Mouse (Mus musculus) forebrain, embryonic 16.5 days (tissue): Measurements from ENCODE around the gene Gm36245. TPM values are rescaled to one million over a fixed set of nuclear protein-coding genes. Genes with fewer than 3 reads are reported as not detected.
"Not testable (repeated sequence)": the region's sequence is repeated elsewhere in the genome, so short reads cannot be mapped to it uniquely, and the experiment has no call there.

Experiments used
- ATAC-seq: fragments of 200-750 bp; cut with Nextera tagmentation; 2 replicates; pipeline ENCODE4 v1.8.0; 2017; ENCODE audit warnings: mild to moderate bottlenecking, moderate library complexity
- H3K27ac ChIP-seq: fragments of 300-500 bp; sonication (generic); 2 replicates; pipeline ENCODE4 v1.5.1; 2014; ENCODE audit warnings: low read length, control low read depth
- H3K27me3 ChIP-seq: fragments of 300-500 bp; sonication (generic); replicated peaks from 2 replicates; pipeline ENCODE4 v1.6.1; 2014; ENCODE audit warnings: low read length; ENCODE audit not compliant: control insufficient read depth, insufficient read depth
- H3K36me3 ChIP-seq: fragments of 300-500 bp; sonication (generic); 2 replicates; pipeline ENCODE4 v1.6.1; 2014; ENCODE audit not compliant: control insufficient read depth, insufficient read depth
- H3K4me1 ChIP-seq: fragments of 300-500 bp; sonication (generic); replicated peaks from 2 replicates; pipeline ENCODE4 v1.6.1; 2014; ENCODE audit warnings: low read length; ENCODE audit not compliant: control insufficient read depth, insufficient read depth
- H3K4me2 ChIP-seq: fragments of 300-500 bp; sonication (generic); 2 replicates; pipeline ENCODE4 v1.6.1; 2014; ENCODE audit warnings: mild to moderate bottlenecking, low read length, control low read depth
- H3K4me3 ChIP-seq: fragments of 300-500 bp; sonication (generic); replicated peaks from 2 replicates; pipeline ENCODE4 v1.5.1; 2014; ENCODE audit warnings: mild to moderate bottlenecking, low read length, control low read depth
- H3K9ac ChIP-seq: fragments of 300-500 bp; sonication (generic); replicated peaks from 2 replicates; pipeline ENCODE4 v1.6.1; 2014; ENCODE audit warnings: low read depth, low read length, control low read depth
- H3K9me3 ChIP-seq: fragments of 300-500 bp; sonication (generic); 2 replicates; pipeline ENCODE4 v1.6.1; 2016; ENCODE audit warnings: low read length; ENCODE audit not compliant: control insufficient read depth
- WGBS: fragments of 180-500 bp; shearing (Covaris S2); extraction: QIAGEN DNeasy Blood & Tissue Kit; methylation state at CpG from one replicate; pipeline ENCODE4 v1.1.7; 2014; 5-methylcytosine and 5-hydroxymethylcytosine counted together
- polyA plus RNA-seq: library from polyadenylated mRNA; unstranded; fragments of >200 nt; fragmentation: Nextera tagmentation; extraction: Ambion mirVana; gene quantifications from 2 replicates; pipeline ENCODE4 v1.2.1, GENCODE M21; 2015

Gm36245 gene
- polyA plus RNA-seq, 1 experiment from 2014 or later: not detected

- Histone ChIP-seq H3K4me2 (no peak within 1 kb of the TSS), H3K9me3 (no peaks in the 10 kb centered on the region), H3K27me3 (no peaks in the 10 kb centered on the region), H3K4me3 (no peak within 1 kb of the TSS), H3K36me3 (no peaks in the 10 kb centered on the region), H3K27ac (no peak within 1 kb of the TSS), H3K4me1 (no peaks in the 10 kb centered on the region), H3K9ac (no peak within 1 kb of the TSS)
- no peak for ATAC-seq
- WGBS: 67% methylated on average over 5 of the region's 5 CpGs
These were observed 3.1 kb upstream of the Gm36245 start, which contains the start of gene Apol10b for GRCm38 (mm10) chr15:77595961-77596360. Apol10b (minus strand) TSS chr15:77596125.

DNA sequence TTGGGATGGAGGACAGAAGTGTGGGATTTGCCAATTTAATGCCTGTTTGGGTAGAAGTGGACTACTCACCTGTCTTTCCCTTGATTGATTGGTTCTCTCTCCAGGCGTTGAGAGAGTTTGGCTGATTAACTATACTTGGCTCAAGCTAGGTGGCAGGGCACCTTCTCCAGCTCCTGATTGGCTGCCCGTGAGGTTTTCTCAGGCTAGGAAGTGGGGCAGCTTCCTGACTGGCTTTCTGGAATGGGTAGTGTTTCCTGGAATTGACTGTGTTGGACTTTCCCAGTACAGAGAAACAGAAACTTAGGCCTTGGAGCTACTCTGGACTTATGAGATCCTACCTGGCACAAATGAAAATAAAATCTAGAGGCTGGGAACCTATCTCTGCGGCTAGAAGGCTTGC, 629 bp upstream of the Gm36245 start:
- WGBS: 76% methylated on average over 3 of the region's 3 CpGs
- no peak overlapping the region for H3K4me2 ChIP-seq

GRCm38 (mm10) chr15:77606069-77606468, 7.0 kb downstream of the Gm36245 start:
- Histone ChIP-seq H3K27ac (no peak overlapping the region), H3K9me3 (no peaks in the 10 kb centered on the region), H3K9ac (no peak overlapping the region), H3K4me2 (no peak overlapping the region), H3K4me3 (no peak overlapping the region), H3K4me1 (no peaks in the 10 kb centered on the region), H3K36me3 (no peaks in the 10 kb centered on the region), H3K27me3 (no peaks in the 10 kb centered on the region)
- WGBS: over 99% methylated on average over 3 of the region's 3 CpGs
- ATAC-seq: no peak

More for the DNA sequence above, 629 bp upstream of the Gm36245 start:
- no peak for ATAC-seq
- Histone ChIP-seq H3K9ac (no peak overlapping the region), H3K27me3 (no peaks in the 10 kb centered on the region), H3K27ac (no peak overlapping the region), H3K36me3 (no peaks in the 10 kb centered on the region), H3K4me1 (no peaks in the 10 kb centered on the region), H3K4me3 (no peak overlapping the region), H3K9me3 (no peaks in the 10 kb centered on the region)

GRCm38 (mm10) chr15:77624710-77625109, 25.7 kb downstream of the Gm36245 start:
- Histone ChIP-seq H3K27me3 (no peaks in the 10 kb centered on the region), H3K4me2 (no peak overlapping the region), H3K9ac (no peak overlapping the region), H3K4me3 (no peak overlapping the region), H3K9me3 (no peaks in the 10 kb centered on the region), H3K27ac (no peak overlapping the region), H3K4me1 (no peaks in the 10 kb centered on the region), H3K36me3 (no peaks in the 10 kb centered on the region)
- no peak for ATAC-seq
- 94% methylated on average over 1 of the region's 1 CpGs for WGBS

DNA sequence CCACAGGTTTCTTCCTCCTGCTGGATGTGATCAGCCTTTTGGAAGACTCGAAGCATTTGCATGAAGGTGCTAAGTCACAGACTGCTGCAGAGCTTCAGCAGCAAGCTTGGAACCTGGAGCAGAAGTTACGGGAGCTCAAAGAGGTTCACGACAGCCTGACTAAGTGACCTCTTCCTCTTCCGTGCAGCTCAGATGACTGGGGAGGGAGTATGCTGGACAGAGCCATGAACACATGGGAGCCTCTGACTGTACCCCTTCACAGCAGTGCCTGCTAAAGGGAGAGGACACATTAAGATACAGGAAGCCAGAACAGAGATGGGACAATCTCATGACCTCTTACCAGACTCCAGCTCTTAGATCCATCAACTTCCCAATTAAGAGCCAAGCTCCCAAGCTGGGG, 27.4 kb downstream of the Gm36245 start:
- ATAC-seq, H3K9ac ChIP-seq, H3K9me3 ChIP-seq, H3K4me1 ChIP-seq, H3K27me3 ChIP-seq, H3K4me2 ChIP-seq, H3K36me3 ChIP-seq, H3K27ac ChIP-seq, H3K4me3 ChIP-seq: not testable (repeated sequence)
- 91% methylated on average over 4 of the region's 4 CpGs for whole genome bisulfite sequencing

DNA sequence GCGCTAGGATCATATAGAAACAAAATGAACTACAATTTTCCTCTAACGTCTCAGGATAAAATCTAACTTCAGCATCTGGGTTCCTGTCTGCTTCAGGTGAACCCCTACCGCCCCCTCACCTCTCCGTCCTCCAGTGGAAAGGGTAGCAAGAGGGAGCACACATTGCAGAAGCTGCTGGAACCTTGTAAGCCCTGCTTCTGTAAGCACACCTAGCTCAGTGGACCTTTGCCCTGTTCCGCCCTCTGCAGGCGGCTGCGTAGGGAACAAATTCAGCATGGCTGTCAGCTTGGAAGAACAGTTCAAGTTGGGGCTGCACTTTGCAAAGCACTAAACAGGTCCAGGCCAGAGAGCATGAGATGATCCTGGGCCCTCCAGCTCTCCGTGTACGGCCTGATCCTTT, 29.6 kb downstream of the Gm36245 start:
- not testable (repeated sequence) for H3K36me3 ChIP-seq, H3K27me3 ChIP-seq, H3K4me2 ChIP-seq, H3K4me3 ChIP-seq, ATAC-seq, H3K9me3 ChIP-seq, H3K4me1 ChIP-seq, H3K27ac ChIP-seq, H3K9ac ChIP-seq
- 61% methylated on average over 9 of the region's 9 CpGs for WGBS

GRCm38 (mm10) chr15:77629822-77630221, 30.8 kb downstream of the Gm36245 start:
- not testable (repeated sequence) for H3K4me2 ChIP-seq, H3K9me3 ChIP-seq, H3K27me3 ChIP-seq, ATAC-seq, H3K27ac ChIP-seq, H3K9ac ChIP-seq, H3K36me3 ChIP-seq, H3K4me3 ChIP-seq, H3K4me1 ChIP-seq
- 80% methylated on average over 3 of the region's 3 CpGs for WGBS

DNA sequence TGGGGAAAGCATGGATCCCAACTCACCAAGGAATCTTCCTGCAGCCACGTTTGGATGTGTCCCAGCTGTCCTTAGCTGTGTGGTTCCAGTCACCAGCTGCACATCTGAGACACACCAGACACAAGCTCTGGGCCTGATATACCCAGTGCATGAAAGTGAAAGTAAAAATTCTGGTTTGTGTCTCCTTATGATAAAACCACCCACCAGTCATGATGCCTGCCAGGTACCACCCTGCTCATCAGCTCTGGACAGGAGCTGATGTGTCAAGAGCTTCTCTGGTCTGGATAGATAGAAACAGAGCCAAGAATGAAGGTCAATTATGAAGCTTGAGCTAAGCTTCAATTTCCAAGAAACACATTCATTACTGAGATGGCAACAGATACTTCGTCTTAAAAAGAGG, 44.1 kb downstream of the Gm36245 start, which contains the start of gene Apol11b:
Gene Apol11b (minus strand): TSS at position 111 of the 400 bp plus-strand sequence.
- not testable (repeated sequence) for H3K27ac ChIP-seq, H3K27me3 ChIP-seq, H3K36me3 ChIP-seq, H3K9ac ChIP-seq, H3K9me3 ChIP-seq, H3K4me1 ChIP-seq, H3K4me3 ChIP-seq, ATAC-seq, H3K4me2 ChIP-seq
- WGBS: 87% methylated on average over 2 of the region's 2 CpGs

GRCm38 (mm10) chr15:77651143-77651542, 52.1 kb downstream of the Gm36245 start:
- H3K4me1 ChIP-seq, H3K4me3 ChIP-seq, H3K36me3 ChIP-seq, H3K27me3 ChIP-seq, H3K9ac ChIP-seq, ATAC-seq, H3K9me3 ChIP-seq, H3K4me2 ChIP-seq, H3K27ac ChIP-seq: not testable (repeated sequence)
